Mouse (Mus musculus) thymus, postnatal 4 days (tissue): ENCODE results near the gene Ipo8.

ENCODE experiments used
- DNase-seq: peaks from one replicate; pipeline ENCODE4 v3.0.0; 2021

The Ipo8 gene

DNA sequence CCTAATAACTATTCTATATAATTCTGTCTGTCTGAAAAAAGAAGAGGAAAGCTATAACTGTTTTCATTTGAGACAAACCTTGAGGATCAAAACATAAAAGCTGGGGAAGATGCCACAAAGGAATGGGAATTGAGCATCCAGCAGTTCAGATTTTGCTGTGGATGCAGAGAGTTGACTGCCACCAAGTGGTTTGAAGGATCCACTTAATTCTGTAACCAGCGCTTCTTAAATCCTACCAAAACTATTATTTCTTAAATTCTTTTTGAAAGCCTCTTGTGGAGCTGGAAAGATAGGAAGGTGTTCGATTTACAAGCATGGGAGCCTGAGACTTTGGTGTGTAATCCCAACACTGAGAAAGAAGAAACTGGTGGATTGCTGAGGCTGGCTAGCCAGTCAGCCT, 79.9 kb downstream of the Ipo8 start:
- no peak for DNase-seq

DNA sequence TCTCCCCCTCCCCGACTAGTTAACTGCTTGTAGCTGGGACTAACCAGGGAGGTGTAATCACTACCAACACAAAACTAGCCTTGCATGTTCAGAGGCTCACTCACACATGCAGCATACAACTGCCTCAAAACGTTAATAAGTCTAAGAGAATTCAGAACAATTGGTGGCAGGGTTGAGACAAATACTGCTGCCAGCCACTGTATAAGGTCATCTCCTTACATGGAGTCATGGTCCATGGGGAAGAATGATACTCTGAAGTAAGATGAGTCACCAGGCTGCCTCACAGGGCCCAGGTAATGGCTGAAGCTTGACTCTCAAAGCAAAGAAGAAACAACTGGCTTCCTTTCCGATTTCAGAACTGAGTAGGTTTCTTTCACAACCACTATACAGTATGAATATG, 81.1 kb downstream of the Ipo8 start:
- DNase-seq, result no peak

DNA sequence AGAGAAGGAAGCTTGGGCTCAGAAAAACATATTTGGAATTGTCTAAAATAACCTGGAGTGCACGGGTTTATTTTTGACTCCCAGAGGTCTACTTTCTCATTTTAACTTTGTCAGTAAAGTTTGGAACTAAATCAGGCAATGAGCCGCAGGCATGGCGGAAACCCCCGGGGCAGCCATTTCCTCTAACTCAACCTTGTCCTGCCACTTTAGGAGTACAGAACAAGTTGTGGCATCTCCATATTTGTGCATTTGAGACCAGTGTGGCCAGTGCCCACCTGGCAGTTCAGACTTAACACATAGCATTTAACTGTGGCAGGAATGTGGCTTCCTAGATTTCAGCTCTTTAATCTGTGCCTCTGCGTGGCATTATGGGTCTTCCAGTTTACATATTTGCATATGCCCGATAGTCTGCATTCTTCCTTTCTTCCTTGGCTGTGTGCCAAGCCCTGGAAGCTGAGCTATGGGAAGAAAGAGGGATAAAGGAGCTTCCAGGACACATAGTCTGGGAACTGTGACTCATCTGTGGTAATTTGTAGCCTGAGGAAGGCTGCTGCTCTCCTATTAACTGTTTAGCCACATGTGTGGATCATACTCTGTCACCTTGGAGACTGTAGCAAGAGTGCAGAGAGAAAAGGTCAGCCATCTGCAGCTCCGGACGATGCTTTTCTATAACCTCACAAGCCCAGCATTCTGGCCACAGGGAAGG, 90.6 kb downstream of the Ipo8 start:
- DNase-seq, result no peak

DNA sequence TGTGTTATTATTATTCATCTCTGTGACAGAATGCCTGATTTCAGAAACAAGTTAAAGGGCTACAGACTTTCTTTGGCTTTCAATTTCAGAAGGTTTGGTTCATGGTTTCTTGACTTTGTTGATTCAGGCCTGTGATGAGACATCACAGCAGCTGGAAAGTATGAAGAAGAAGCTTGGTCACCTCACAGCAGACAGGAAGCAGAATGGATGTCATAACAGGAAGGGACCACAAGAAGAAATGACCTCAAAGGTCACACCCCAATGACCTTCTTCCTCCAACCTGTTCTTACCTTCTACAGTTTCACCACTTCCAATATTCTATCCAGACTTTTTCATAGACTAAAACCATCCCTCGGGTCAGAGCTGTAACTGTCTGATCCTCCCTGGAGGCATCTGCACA, 94.9 kb downstream of the Ipo8 start:
- no peak for DNase-seq

DNA sequence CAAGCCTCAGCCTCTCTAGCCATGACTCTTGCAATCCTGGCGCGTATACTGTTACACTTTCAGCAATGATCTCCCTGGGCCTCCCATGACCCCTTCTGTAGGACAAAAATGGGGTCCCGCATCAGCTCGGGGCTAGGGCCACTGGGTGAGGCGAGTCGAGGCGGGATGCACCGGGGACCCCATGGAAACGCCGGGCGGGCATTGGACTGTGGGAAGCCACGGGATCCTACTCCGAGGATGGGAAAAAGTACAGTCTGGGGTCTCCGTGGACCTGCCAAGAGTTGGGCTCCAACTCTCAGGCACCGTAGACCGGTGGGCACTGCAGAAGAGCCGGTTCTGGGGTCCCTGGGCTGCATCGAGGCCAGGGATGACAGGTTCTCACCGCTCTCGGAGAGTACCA, 97.3 kb downstream of the Ipo8 start:
- DNase-seq, result no peak

DNA sequence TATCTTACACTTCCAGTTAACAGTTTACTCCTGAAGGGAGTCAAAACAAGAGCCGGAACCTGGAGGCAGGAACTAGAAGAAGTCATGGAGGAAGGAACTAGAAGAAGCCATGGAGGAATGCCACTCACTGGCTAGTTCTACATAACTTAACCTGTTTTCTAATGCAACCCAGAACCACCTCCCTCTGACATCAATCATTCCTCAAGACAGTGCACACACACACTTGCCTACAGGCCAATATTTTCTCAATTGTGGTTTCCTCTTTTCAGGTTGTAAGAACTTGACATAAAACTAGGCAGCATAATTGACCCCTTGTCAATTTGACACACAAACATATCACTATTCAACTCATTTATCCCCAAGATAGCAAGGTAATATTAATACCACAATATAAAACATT, 98.3 kb downstream of the Ipo8 start:
- no peak for DNase-seq

DNA sequence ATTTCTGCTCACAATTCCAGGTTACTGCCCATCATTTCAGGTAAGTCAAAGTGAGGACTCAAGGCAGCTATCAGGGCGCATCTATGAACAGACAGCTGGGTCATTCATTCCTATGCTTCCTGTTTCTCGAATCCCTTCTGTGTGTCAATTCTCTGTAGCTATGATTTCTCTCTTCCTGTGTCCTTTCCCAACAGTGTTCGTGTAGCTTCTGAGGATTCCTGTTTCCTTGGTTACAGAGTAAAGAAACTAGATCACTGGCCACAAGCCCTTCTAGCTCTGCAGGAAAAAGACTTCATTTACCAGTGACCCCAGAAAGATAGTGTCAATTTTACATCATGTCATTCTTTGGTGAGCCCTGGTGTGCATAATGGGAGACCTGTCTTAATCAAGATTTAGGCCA, 102.7 kb downstream of the Ipo8 start:
- no peak for DNase-seq

DNA sequence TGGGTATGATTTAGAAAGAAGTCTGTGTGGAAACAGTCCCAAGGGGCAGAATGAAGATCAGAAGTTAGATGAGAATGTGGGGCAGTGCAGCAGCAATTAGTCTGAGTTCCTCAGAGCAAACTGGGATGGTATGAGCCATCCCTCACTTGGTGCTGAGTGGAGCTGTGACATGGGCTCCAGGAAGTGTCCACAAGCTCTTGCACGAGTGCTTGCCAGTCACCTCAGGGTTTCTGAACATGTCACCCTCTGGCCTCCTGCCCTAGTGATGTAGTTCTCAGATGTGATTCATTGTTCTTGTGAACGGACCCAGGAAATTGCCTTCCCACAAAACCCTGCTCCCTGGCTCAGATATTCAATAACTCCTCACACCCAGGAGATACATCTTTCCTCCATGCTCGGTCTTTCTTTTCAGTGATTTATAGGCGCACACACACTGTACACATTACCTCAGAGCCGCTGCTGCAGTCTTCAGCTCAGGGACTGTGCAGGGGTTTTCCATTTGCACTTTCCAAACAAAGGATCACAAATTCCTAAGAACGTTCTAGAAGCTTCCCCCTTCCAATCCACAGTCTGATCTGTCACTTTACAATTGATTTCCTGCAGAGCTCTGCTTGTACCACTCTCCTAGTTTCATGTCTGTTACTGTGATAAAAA, 103.3 kb downstream of the Ipo8 start:
- DNase-seq, result no peak

DNA sequence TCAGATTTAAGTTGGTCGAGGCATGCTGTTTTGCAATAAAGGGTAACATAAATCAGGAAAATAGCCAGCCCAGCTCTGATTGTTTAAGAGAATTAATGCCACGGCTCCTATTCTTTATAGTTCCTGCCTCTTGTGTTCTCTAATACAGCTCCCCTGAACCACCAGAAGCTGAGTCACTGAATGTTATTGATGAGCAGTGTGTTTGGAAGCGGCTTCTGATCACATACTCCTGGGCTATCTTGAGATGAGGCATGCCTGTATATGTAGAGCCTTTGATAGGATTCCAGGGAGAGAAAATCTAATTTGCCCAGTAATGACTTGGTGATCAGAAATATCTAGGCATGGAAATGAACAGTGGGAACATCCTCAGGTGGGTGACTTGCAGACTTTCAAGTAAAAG, 106.8 kb downstream of the Ipo8 start:
- DNase-seq, result no peak
